Mouse (Mus musculus) right cerebral cortex, adult 2 months (tissue): ENCODE measurements around the gene Gm15093.
"Not testable (repeated sequence)": the region's sequence is repeated elsewhere in the genome, so short reads cannot be mapped to it uniquely, and the experiment has no call there.

Experiments used
- DNase-seq, 2 experiments: peaks; one replicate each; pipeline ENCODE4 v3.0.0; 2021 to 2022; ENCODE audit warnings: low spot score in 2 of 2

Gene Gm15093

GRCm38 (mm10) chrX:149272077-149272476, at the start of gene Gm15093:
Gm15093 (plus strand) TSS chrX:149272377.
- DNase-seq, result not testable (repeated sequence)
